20 mouse cellular contexts compared by ENCODE assay signal in the genomic region with DNA sequence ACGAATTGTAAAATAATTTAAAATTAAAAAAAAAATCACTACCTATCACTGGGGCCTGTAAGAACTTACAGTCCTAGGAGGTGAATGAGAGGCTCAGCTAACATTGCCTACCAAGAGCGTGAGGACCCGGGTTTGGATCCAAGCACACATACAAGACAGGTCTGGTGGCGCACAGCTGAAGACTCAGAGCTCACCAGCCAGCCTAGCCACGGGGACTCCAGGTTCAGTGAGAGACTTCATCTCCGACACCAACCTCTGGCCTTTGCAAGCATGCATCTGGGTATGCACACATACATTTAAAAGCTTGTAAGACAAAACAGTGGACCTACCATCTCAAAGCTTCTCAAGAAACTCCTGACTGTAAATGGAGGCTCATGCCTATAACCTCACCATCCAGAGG. TPM values are rescaled to one million over a fixed set of nuclear protein-coding genes. Genes with fewer than 3 reads are reported as not detected.
"Had no signal": no experiment of that assay in that cellular context is flagged by ENCODE, and none has a peak within 500 bp of the region (broad histone marks: within the 10 kb centered on the region; RNA-seq: fewer than 3 reads in every experiment).

No protein-coding gene starts in this region.

- H3K36me3 ChIP-seq: midbrain, embryonic 12.5 days; neural tube, embryonic 13.5 days; neural tube, embryonic 15.5 days had no signal

- H3K4me2 ChIP-seq: lung, embryonic 14.5 days; midbrain, embryonic 12.5 days; neural tube, embryonic 13.5 days; neural tube, embryonic 15.5 days had no signal

- H3K27me3 ChIP-seq: midbrain, embryonic 12.5 days; neural tube, embryonic 13.5 days; neural tube, embryonic 15.5 days had no signal

- DNase-seq: lung, embryonic 14.5 days; lung, postnatal 10 days; lung, postnatal 4 days; midbrain, embryonic 14.5 days; retina, postnatal 1 day; right cerebral cortex, adult 18-20 months; right cerebral cortex, postnatal 25 days; right cerebral cortex, postnatal 4 days; spleen, adult 18-20 months; thymus, adult 18-20 months; thymus, postnatal 14 days; thymus, postnatal 36 days had no signal

- H3K27ac ChIP-seq: midbrain, embryonic 10.5 days; midbrain, embryonic 12.5 days; neural tube, embryonic 13.5 days; neural tube, embryonic 15.5 days had no signal

- ATAC-seq: midbrain, embryonic 16.5 days had no signal

- H3K9ac ChIP-seq: lung, embryonic 14.5 days; midbrain, embryonic 12.5 days; neural tube, embryonic 13.5 days; neural tube, embryonic 15.5 days had no signal

- H3K9me3 ChIP-seq: midbrain, embryonic 10.5 days; midbrain, embryonic 12.5 days; neural tube, embryonic 13.5 days; neural tube, embryonic 15.5 days had no signal

- H3K4me3 ChIP-seq: midbrain, embryonic 10.5 days; midbrain, embryonic 12.5 days; myocyte; neural tube, embryonic 13.5 days; neural tube, embryonic 15.5 days had no signal

RNA-seq across cellular contexts. Expression of a gene that starts 52.9 kb away (rescaled TPM):
- polyA plus RNA-seq: midbrain, embryonic 12.5 days; midbrain, embryonic 14.5 days; neural tube, embryonic 11.5 days; neural tube, embryonic 13.5 days; stomach, embryonic 14.5 days had no signal
